Mouse (Mus musculus): Measurements from ENCODE around the gene Tcl1b4.

Tcl1b4 gene

DNA sequence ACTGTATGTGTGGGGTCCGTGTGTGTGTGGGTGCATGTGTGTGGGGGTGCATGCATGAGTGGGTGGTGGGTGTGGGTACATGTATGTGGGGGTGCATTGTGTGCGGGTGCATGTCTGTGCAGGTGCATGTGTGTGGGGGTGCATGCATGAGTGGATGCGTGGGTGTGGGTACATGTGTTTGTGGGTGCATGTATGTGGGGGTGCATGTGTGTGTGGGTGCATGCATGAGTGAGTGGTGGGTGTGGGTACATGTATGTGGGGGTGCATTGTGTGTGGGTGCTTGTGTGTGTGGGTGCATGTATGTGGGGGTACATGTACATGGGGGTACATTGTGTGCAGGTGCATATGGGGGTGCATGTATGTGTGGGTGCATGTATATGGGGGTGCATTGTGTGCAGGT, 52.0 kb downstream of the Tcl1b4 start:
- no peak for DNase-seq
